Mouse (Mus musculus) liver, adult 10 weeks (tissue): Measurements from ENCODE around the gene Ceacam12. TPM values are rescaled to one million over a fixed set of nuclear protein-coding genes. Genes with fewer than 3 reads are reported as not detected.

Source experiments
- polyA plus RNA-seq: library from polyadenylated mRNA; stranded (reverse); fragments of 350-450 nt; fragmentation: Illumina TruSeq; extraction: RNeasy Lipid Tissue Mini Kit (QIAGEN cat#74804); gene quantifications from one replicate; pipeline ENCODE4 v1.2.3, GENCODE M21; 2014; ENCODE audit warnings: low read depth, low replicate concordance

Ceacam12 gene
- polyA plus RNA-seq = not detected

GRCm38 (mm10) chr7:18065629-18066028 is at the start of gene Ceacam12:
Gene Ceacam12 (plus strand): TSS chr7:18065929.

Other genes with a start within 250 kb of the Ceacam12 start
- not detected for gene Gm5155, start 194.2 kb upstream of the Ceacam12 start, polyA plus RNA-seq
- not detected for gene Ceacam11, start 93.8 kb upstream of the Ceacam12 start, polyA plus RNA-seq
- not detected for gene Ceacam13, start 56.0 kb upstream of the Ceacam12 start, polyA plus RNA-seq
- gene Igfl3, start 110.6 kb downstream of the Ceacam12 start, polyA plus RNA-seq = not detected
- gene Mill1, start 179.4 kb downstream of the Ceacam12 start, polyA plus RNA-seq = not detected